Mouse (Mus musculus): Measurements from ENCODE around the gene Hoxa11. TPM values are rescaled to one million over a fixed set of nuclear protein-coding genes. Genes with fewer than 3 reads are reported as not detected.

The Hoxa11 gene
- polyA plus RNA-seq, 2 experiments = 31.1 to 32.6 TPM

DNA sequence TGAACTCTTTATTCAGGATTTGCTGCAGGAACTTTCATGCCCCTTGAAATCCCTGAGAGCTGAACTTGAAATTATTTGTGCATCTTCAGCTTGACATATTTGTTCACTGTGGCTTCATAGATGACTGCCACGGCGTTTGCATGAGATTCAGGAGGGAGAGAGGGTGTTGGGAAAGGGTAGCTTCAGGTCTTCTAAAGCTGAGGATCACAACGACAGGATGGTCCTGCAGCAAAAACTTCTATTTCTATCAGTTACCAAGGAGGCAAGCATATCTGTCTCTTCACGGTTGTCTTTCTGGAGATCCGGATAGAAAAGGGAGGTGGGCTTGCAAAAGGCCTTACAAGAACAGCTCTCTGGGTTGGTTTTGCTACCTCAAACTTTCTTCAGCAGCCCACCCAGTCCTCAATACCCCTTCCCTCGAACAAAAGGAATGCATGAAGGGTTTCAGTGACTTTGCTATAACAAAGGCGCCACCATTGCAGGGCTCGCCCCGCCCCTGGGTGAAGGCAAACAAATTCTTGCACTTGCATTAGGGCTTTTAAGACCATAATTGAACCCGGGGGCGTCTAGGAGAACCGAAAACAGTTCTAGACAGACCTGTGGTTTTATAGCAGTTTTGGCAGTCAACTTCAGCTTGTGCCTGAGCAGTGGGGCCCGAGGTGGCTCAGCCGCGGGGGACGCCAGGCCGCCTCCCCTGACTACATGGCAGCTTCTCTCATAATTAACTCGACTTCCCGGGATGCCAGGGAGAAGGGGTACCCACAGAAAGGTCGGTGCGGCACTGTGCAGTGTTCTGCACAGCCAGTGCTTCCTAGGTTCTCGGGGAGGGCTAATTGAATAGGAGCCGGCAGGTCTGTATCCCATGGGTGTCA is 2.4 kb upstream of the Hoxa11 start:
- Histone ChIP-seq H3K4me3 (replicated peaks; ENCODE audit: low read length) (peak overlapping the region; percentile 90), H3K9me3 (ENCODE audit: control insufficient read depth, low read length) (no peaks in the 10 kb centered on the region), H3K9ac (ENCODE audit: low read depth, low read length, severe bottlenecking) (peak overlapping the region; percentile 98), H3K27me3 (ENCODE audit: control insufficient read depth, insufficient read depth, low read length) (no peaks in the 10 kb centered on the region), H3K4me2 (replicated peaks; ENCODE audit: low read depth, low read length, severe bottlenecking) (peak overlapping the region; percentile 96), H3K36me3 (ENCODE audit: control insufficient read depth, insufficient read depth, low read length) (peaks cover 33% of the 10 kb centered on the region), H3K4me1 (ENCODE audit: control insufficient read depth, insufficient read depth, low read length) (peaks cover 35% of the 10 kb centered on the region), H3K27ac (replicated peaks; ENCODE audit: low read depth, low read length) (peak overlapping the region; percentile 95)
- no peak for TF ChIP-seq POLR2A (IDR thresholded peaks at IDR 0.05; ENCODE audit: borderline replicate concordance, extremely low read depth, insufficient read depth, insufficient read length)
- DNase-seq (ENCODE audit: low spot score) (no peak), ATAC-seq (ENCODE audit: low FRiP score, low read depth) (no peak)
- WGBS = 3% methylated on average over 23 of the region's 23 CpGs

DNA sequence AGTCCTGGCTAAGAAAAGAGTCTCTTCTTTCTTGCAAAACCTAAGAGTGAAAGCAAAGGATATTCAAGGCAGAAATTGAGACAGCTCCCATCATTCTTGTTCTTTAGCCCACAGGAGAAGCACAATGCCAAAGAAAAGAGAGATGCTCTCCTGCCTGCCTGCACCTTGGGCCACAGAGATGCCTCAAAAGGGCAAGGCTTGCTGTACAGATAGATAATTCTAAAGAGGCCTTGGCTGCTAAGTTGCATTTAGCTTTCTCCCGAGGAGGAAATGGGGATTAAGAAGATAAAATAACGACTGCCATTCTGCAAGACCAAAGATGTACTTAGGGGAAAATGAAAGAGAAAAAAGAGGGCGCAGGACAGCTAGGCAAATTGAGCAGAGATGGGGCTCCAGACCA is 1.3 kb upstream of the Hoxa11 start:
- Histone ChIP-seq H3K9ac (ENCODE audit: low read depth, low read length, severe bottlenecking) (peak overlapping the region; percentile 98), H3K4me3 (replicated peaks; ENCODE audit: low read length) (peak overlapping the region; percentile 90), H3K4me2 (replicated peaks; ENCODE audit: low read depth, low read length, severe bottlenecking) (peak overlapping the region; percentile 96), H3K9me3 (ENCODE audit: control insufficient read depth, low read length) (no peaks in the 10 kb centered on the region), H3K27ac (replicated peaks; ENCODE audit: low read depth, low read length) (peak overlapping the region; percentile 98), H3K4me1 (ENCODE audit: control insufficient read depth, insufficient read depth, low read length) (peaks cover 38% of the 10 kb centered on the region), H3K27me3 (ENCODE audit: control insufficient read depth, insufficient read depth, low read length) (no peaks in the 10 kb centered on the region), H3K36me3 (ENCODE audit: control insufficient read depth, insufficient read depth, low read length) (peaks cover 23% of the 10 kb centered on the region)
- TF ChIP-seq POLR2A (IDR thresholded peaks at IDR 0.05; ENCODE audit: borderline replicate concordance, extremely low read depth, insufficient read depth, insufficient read length) = no peak
- ATAC-seq (ENCODE audit: low FRiP score, low read depth) (no peak), DNase-seq (ENCODE audit: low spot score) (no peak)
- 4% methylated on average over 3 of the region's 3 CpGs for WGBS

DNA sequence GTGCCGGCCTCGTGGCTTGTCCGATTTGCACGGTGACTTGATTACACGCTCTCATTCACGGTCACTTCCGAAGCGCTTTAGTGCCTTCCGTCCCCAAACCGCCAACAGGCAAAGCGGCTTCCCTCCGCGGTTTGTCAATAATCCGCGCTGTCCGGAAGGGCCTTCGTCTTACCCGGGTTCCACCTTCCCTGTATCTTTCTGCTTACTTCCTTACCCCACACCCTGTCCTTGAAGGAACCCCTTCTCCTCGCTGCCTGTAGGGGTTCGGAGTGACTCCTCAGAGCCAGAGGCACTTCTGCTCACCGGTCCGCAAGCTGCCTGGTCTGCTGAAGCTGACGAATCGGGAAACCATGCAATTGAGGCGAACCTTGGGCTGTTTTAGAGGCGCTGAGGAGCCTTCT is 793 bp upstream of the Hoxa11 start:
- under 1% methylated on average over 26 of the region's 26 CpGs for WGBS
- Histone ChIP-seq H3K4me2 (replicated peaks; ENCODE audit: low read depth, low read length, severe bottlenecking) (peak overlapping the region; percentile 96), H3K9ac (ENCODE audit: low read depth, low read length, severe bottlenecking) (peak overlapping the region; percentile 98), H3K36me3 (ENCODE audit: control insufficient read depth, insufficient read depth, low read length) (peaks cover 23% of the 10 kb centered on the region), H3K27ac (replicated peaks; ENCODE audit: low read depth, low read length) (peak overlapping the region; percentile 98), H3K27me3 (ENCODE audit: control insufficient read depth, insufficient read depth, low read length) (no peaks in the 10 kb centered on the region), H3K9me3 (ENCODE audit: control insufficient read depth, low read length) (no peaks in the 10 kb centered on the region), H3K4me1 (ENCODE audit: control insufficient read depth, insufficient read depth, low read length) (peaks cover 34% of the 10 kb centered on the region), H3K4me3 (replicated peaks; ENCODE audit: low read length) (peak overlapping the region; percentile 90)
- no peak for DNase-seq (ENCODE audit: low spot score)
- TF ChIP-seq POLR2A (IDR thresholded peaks at IDR 0.05; ENCODE audit: borderline replicate concordance, extremely low read depth, insufficient read depth, insufficient read length) = 0 out of 2 replicates have a peak, but pooled peaks have one; percentile 27
- no peak for ATAC-seq (ENCODE audit: low FRiP score, low read depth)

DNA sequence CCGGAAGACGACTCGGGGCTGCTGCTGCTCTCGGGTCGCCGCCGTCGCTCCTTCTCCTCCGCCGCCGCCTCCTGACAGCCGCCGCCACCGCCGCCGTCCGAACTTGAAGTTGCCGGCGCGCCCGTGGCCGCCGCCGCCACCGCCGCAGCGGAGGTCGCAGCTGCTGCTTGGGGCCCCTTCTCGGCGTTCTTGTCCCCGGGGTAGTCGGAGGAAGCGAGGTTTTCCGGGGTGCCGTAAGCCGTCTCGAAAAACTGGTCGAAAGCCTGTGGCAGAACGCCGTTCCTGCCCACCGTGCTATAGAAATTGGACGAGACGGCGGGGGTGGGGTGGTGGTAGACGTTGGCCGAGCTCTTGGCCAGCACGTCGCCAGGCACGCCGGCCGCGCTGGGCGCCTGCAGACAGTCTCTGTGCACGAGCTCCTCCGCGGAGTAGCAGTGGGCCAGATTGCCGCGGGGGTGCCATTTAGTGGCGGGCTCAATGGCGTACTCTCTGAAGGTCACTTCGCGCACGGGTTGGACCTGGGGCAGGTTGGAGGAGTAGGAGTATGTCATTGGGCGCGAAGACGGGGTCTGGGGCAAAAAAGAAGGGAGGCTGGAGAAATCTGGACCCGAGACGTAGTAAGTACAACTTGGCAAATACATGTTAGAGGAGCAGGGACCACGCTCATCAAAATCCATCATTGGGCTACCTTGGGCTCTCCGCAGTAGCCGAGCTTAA is 412 bp downstream of the Hoxa11 start:
- no peaks in the 10 kb centered on the region for H3K9me3 ChIP-seq (ENCODE audit: control insufficient read depth, low read length)
- TF ChIP-seq POLR2A (IDR thresholded peaks at IDR 0.05; ENCODE audit: borderline replicate concordance, extremely low read depth, insufficient read depth, insufficient read length) = 0 out of 2 replicates have a peak, but pooled peaks have one; percentile 12
- peak overlapping the region; percentile 90 for H3K4me3 ChIP-seq (replicated peaks; ENCODE audit: low read length)
- ATAC-seq (ENCODE audit: low FRiP score, low read depth) = peak; percentile 8
- no peak for DNase-seq (ENCODE audit: low spot score)
- H3K36me3 ChIP-seq (ENCODE audit: control insufficient read depth, insufficient read depth, low read length) = peaks cover 16% of the 10 kb centered on the region
- no peaks in the 10 kb centered on the region for H3K27me3 ChIP-seq (ENCODE audit: control insufficient read depth, insufficient read depth, low read length)
- H3K27ac ChIP-seq (replicated peaks; ENCODE audit: low read depth, low read length) = peak overlapping the region; percentile 98
- WGBS = under 1% methylated on average over 67 of the region's 71 CpGs
- peak overlapping the region; percentile 96 for H3K4me2 ChIP-seq (replicated peaks; ENCODE audit: low read depth, low read length, severe bottlenecking)
- peaks cover 30% of the 10 kb centered on the region for H3K4me1 ChIP-seq (ENCODE audit: control insufficient read depth, insufficient read depth, low read length)
- peak overlapping the region; percentile 98 for H3K9ac ChIP-seq (ENCODE audit: low read depth, low read length, severe bottlenecking)

DNA sequence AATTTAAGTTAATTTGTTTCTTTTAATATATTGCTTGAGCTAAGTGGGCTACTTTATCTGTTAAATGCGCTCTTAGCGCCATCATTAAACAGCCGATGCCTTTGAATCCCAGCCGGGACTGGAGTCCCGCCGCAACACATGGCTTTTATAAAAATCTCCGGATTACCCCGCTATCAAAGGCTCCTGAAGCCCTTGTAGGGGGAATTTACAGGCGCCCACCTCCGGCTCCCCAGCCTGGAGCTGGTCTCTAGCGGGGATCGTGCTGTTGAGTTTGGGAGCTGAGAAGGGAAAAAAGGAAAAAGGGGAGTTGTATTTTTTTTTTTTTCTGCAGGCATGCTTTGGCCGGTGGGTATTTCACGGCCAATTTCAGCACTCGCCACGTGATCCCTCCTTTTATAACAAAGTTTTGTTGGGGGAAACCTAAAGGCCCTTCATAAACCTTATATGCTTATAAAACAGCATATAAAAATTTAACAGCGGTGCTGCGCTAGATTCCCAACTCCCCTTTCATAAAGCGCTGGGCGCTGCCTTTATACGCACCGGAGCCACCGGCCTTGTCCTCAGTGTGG is 1.1 kb downstream of the Hoxa11 start:
- Histone ChIP-seq H3K4me2 (replicated peaks; ENCODE audit: low read depth, low read length, severe bottlenecking) (peak overlapping the region; percentile 96), H3K36me3 (ENCODE audit: control insufficient read depth, insufficient read depth, low read length) (peaks cover 10% of the 10 kb centered on the region), H3K4me1 (ENCODE audit: control insufficient read depth, insufficient read depth, low read length) (peaks cover 23% of the 10 kb centered on the region), H3K9me3 (ENCODE audit: control insufficient read depth, low read length) (no peaks in the 10 kb centered on the region), H3K9ac (ENCODE audit: low read depth, low read length, severe bottlenecking) (peak overlapping the region; percentile 98), H3K27ac (replicated peaks; ENCODE audit: low read depth, low read length) (peak overlapping the region; percentile 98), H3K4me3 (replicated peaks; ENCODE audit: low read length) (peak overlapping the region; percentile 90), H3K27me3 (ENCODE audit: control insufficient read depth, insufficient read depth, low read length) (no peaks in the 10 kb centered on the region)
- under 1% methylated on average over 23 of the region's 23 CpGs for WGBS
- ATAC-seq (ENCODE audit: low FRiP score, low read depth) = peak; percentile 24; the same call in 1 of the 2 replicates
- DNase-seq (ENCODE audit: low spot score) = peak; percentile 82
- peak; percentile 95; the same call in 1 of the 2 replicates for TF ChIP-seq POLR2A (IDR thresholded peaks at IDR 0.05; ENCODE audit: borderline replicate concordance, extremely low read depth, insufficient read depth, insufficient read length)

All from limb, embryonic 14.5 days (tissue).